Mouse (Mus musculus) liver, embryonic 16.5 days (tissue): Measurements from ENCODE around the gene Gm10358. TPM values are rescaled to one million over a fixed set of nuclear protein-coding genes. Genes with fewer than 3 reads are reported as not detected.
A peak's percentile ranks its signal among the peaks of the same experiment; 100 is the strongest.
"Not testable (repeated sequence)": the region's sequence is repeated elsewhere in the genome, so short reads cannot be mapped to it uniquely, and the experiment has no call there.

ENCODE experiments used
- ATAC-seq: fragments of 200-750 bp; cut with Nextera tagmentation; 2 replicates; pipeline ENCODE4 v1.8.0; 2017; ENCODE audit warnings: low read depth, mild to moderate bottlenecking, moderate number of reproducible peaks, moderate library complexity
- H3K27ac ChIP-seq: fragments of 300-500 bp; sonication (generic); 2 replicates; pipeline ENCODE4 v1.5.1; 2014; ENCODE audit warnings: mild to moderate bottlenecking, low read length
- H3K27me3 ChIP-seq: fragments of 300-500 bp; sonication (generic); 2 replicates; pipeline ENCODE4 v1.6.1; 2014; ENCODE audit warnings: low read depth, low read length, mixed read lengths; ENCODE audit not compliant: control insufficient read depth, insufficient read depth
- H3K36me3 ChIP-seq: fragments of 300-500 bp; sonication (generic); 2 replicates; pipeline ENCODE4 v1.6.1; 2014; ENCODE audit warnings: mild to moderate bottlenecking; ENCODE audit not compliant: control insufficient read depth, insufficient read depth
- H3K4me1 ChIP-seq: fragments of 300-500 bp; sonication (generic); 2 replicates; pipeline ENCODE4 v1.6.1; 2014; ENCODE audit warnings: low read depth, low read length, mixed read lengths; ENCODE audit not compliant: control insufficient read depth
- H3K4me2 ChIP-seq: fragments of 300-500 bp; sonication (generic); 2 replicates; pipeline ENCODE4 v1.6.1; 2014; ENCODE audit warnings: low read depth, low read length, mixed read lengths
- H3K4me3 ChIP-seq: fragments of 300-500 bp; sonication (generic); 2 replicates; pipeline ENCODE4 v1.5.1; 2014; ENCODE audit warnings: low read depth, mild to moderate bottlenecking, low read length
- H3K9ac ChIP-seq: fragments of 300-500 bp; sonication (generic); 2 replicates; pipeline ENCODE4 v1.6.1; 2014; ENCODE audit warnings: low read depth, low read length
- H3K9me3 ChIP-seq: fragments of 300-500 bp; sonication (generic); replicated peaks from 2 replicates; pipeline ENCODE4 v1.6.1; 2016; ENCODE audit warnings: low read length; ENCODE audit not compliant: control insufficient read depth
- WGBS: fragments of 180-500 bp; shearing (Covaris S2); extraction: QIAGEN DNeasy Blood & Tissue Kit; methylation state at CpG from one replicate; pipeline ENCODE4 v1.1.7; 2014; ENCODE audit not compliant: insufficient replicate concordance; 5-methylcytosine and 5-hydroxymethylcytosine counted together
- polyA plus RNA-seq: library from polyadenylated mRNA; unstranded; fragments of >200 nt; fragmentation: Nextera tagmentation; extraction: Ambion mirVana; gene quantifications from 2 replicates; pipeline ENCODE4 v1.2.1, GENCODE M21; 2015

The Gm10358 gene
- 0.12 TPM in 1 of 2 replicates, not detected in the other for polyA plus RNA-seq

DNA sequence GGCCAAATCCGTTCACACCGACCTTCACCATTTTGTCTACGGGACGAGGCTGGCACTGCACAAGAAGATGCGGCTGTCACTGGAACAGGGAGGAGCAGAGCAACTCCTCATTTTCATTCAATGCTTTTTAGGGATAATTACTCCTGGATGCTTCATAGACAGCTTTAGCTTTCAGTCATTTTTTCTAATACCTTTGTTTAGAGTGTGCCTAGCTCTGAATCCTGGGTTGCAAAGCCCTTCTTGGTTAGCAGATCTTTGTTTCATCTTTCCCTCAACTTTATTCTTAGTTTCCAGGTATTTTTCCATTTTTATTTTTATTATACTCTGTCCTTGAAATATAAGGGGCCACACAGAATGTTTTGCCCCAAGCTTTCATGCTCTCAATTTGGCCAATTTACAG lies at the start of gene Gm10358:
Gene Gm10358, minus strand, starts transcription at position 101 of the 400 bp plus-strand sequence.
- H3K4me1 ChIP-seq, result no peaks in the 10 kb centered on the region
- no peak for ATAC-seq
- 90% methylated on average over 5 of the region's 5 CpGs for WGBS
- H3K36me3 ChIP-seq, result no peaks in the 10 kb centered on the region
- no peak within 1 kb of the TSS for H3K4me3 ChIP-seq
- H3K4me2 ChIP-seq, result no peak within 1 kb of the TSS
- no peak within 1 kb of the TSS for H3K27ac ChIP-seq
- H3K9ac ChIP-seq, result no peak within 1 kb of the TSS
- H3K9me3 ChIP-seq, result no peaks in the 10 kb centered on the region; the same call in 1 of the 2 replicates
- H3K27me3 ChIP-seq, result no peaks in the 10 kb centered on the region

- Histone ChIP-seq H3K4me2 (no peak within 1 kb of the TSS), H3K36me3 (no peaks in the 10 kb centered on the region), H3K4me1 (no peaks in the 10 kb centered on the region), H3K4me3 (no peak within 1 kb of the TSS), H3K27me3 (no peaks in the 10 kb centered on the region), H3K9me3 (no peaks in the 10 kb centered on the region; the same call in 1 of the 2 replicates), H3K27ac (no peak within 1 kb of the TSS), H3K9ac (no peak within 1 kb of the TSS)
- no peak for ATAC-seq
- 75% methylated on average over 7 of the region's 7 CpGs for WGBS
Measured at GRCm38 (mm10) chr8:75448394-75448793, 42.0 kb upstream of the Gm10358 start, which contains the start of gene Iqcm. Iqcm (plus strand) TSS chr8:75448694.

- WGBS, result 54% methylated on average over 3 of the region's 3 CpGs
- not testable (repeated sequence) for ATAC-seq, H3K4me2 ChIP-seq, H3K4me3 ChIP-seq, H3K4me1 ChIP-seq, H3K27me3 ChIP-seq, H3K9ac ChIP-seq, H3K9me3 ChIP-seq, H3K27ac ChIP-seq, H3K36me3 ChIP-seq
Measured at GRCm38 (mm10) chr8:75415696-75416095, 9.3 kb upstream of the Gm10358 start.

- 53% methylated on average over 4 of the region's 4 CpGs for WGBS
- H3K27ac ChIP-seq, result no peak overlapping the region
- no peak overlapping the region for H3K9ac ChIP-seq
- no peaks in the 10 kb centered on the region for H3K27me3 ChIP-seq
- H3K4me1 ChIP-seq, result no peaks in the 10 kb centered on the region
- no peak overlapping the region for H3K4me3 ChIP-seq
- no peaks in the 10 kb centered on the region for H3K9me3 ChIP-seq
- no peak overlapping the region for H3K4me2 ChIP-seq
- ATAC-seq, result peak; percentile 61; the same call in 1 of the 2 replicates
- no peaks in the 10 kb centered on the region for H3K36me3 ChIP-seq
Measured at GRCm38 (mm10) chr8:75384770-75385290, 21.6 kb downstream of the Gm10358 start.

- Histone ChIP-seq H3K27ac (no peak overlapping the region), H3K9me3 (no peaks in the 10 kb centered on the region), H3K4me3 (no peak overlapping the region), H3K9ac (no peak overlapping the region), H3K4me1 (no peaks in the 10 kb centered on the region), H3K27me3 (no peaks in the 10 kb centered on the region), H3K36me3 (no peaks in the 10 kb centered on the region), H3K4me2 (no peak overlapping the region)
- 52% methylated on average over 1 of the region's 1 CpGs for WGBS
- ATAC-seq, result no peak
Measured at GRCm38 (mm10) chr8:75375530-75376123, 30.8 kb downstream of the Gm10358 start.

- Histone ChIP-seq H3K36me3 (no peaks in the 10 kb centered on the region), H3K4me2 (no peak overlapping the region), H3K27ac (no peak overlapping the region), H3K9ac (no peak overlapping the region), H3K9me3 (no peaks in the 10 kb centered on the region), H3K4me1 (no peaks in the 10 kb centered on the region), H3K27me3 (no peaks in the 10 kb centered on the region), H3K4me3 (no peak overlapping the region)
- WGBS, result 76% methylated on average over 2 of the region's 2 CpGs
- no peak for ATAC-seq
Measured at GRCm38 (mm10) chr8:75372006-75372405, 34.4 kb downstream of the Gm10358 start.

Other genes starting within 250 kb of the Gm10358 start
- gene Rasd2, start 192.6 kb downstream of the Gm10358 start, polyA plus RNA-seq, result 0.11 TPM in 1 of 2 replicates, not detected in the other
- not detected in 2 replicates for gene Iqcm, start 42.1 kb upstream of the Gm10358 start, polyA plus RNA-seq